Mouse (Mus musculus) retina, postnatal 7 days (tissue): ENCODE measurements around the gene Ahnak.
"Not testable (repeated sequence)": the region's sequence is repeated elsewhere in the genome, so short reads cannot be mapped to it uniquely, and the experiment has no call there.

ENCODE experiments used
- DNase-seq: peaks from one replicate; pipeline ENCODE4 v3.0.0-alpha.2; 2012; ENCODE audit warnings: low read depth, low spot score

Ahnak gene

GRCm38 (mm10) chr19:9040649-9041048 lies 51.6 kb downstream of the Ahnak start:
- no peak for DNase-seq

- DNase-seq = no peak
These were observed 52.0 kb downstream of the Ahnak start for GRCm38 (mm10) chr19:9041074-9041473.

- no peak for DNase-seq
These were observed 54.0 kb downstream of the Ahnak start for GRCm38 (mm10) chr19:9043123-9043522.

- DNase-seq = no peak
These were observed 55.2 kb downstream of the Ahnak start for GRCm38 (mm10) chr19:9044291-9044690.

- no peak for DNase-seq
These were observed 58.3 kb downstream of the Ahnak start for GRCm38 (mm10) chr19:9047207-9047945.

- no peak for DNase-seq
These were observed 58.9 kb downstream of the Ahnak start for GRCm38 (mm10) chr19:9047946-9048387.

GRCm38 (mm10) chr19:9048981-9049687 lies 60.0 kb downstream of the Ahnak start:
- DNase-seq = no peak

- DNase-seq = no peak
These were observed 61.5 kb downstream of the Ahnak start for GRCm38 (mm10) chr19:9050294-9051229.

- not testable (repeated sequence) for DNase-seq
These were observed 62.9 kb downstream of the Ahnak start for GRCm38 (mm10) chr19:9051985-9052384.

GRCm38 (mm10) chr19:9052803-9053431 lies 63.8 kb downstream of the Ahnak start:
- DNase-seq = no peak

- DNase-seq = no peak
These were observed 66.1 kb downstream of the Ahnak start for GRCm38 (mm10) chr19:9055153-9055552.

- DNase-seq = no peak
These were observed 66.7 kb downstream of the Ahnak start for GRCm38 (mm10) chr19:9055703-9056355.

GRCm38 (mm10) chr19:9057679-9058078 lies 68.6 kb downstream of the Ahnak start:
- DNase-seq = no peak

- no peak for DNase-seq
These were observed 69.3 kb downstream of the Ahnak start for GRCm38 (mm10) chr19:9058331-9058884.

- no peak for DNase-seq
These were observed 69.9 kb downstream of the Ahnak start for GRCm38 (mm10) chr19:9058944-9059343.

GRCm38 (mm10) chr19:9059391-9059790 lies 70.3 kb downstream of the Ahnak start:
- DNase-seq = no peak

GRCm38 (mm10) chr19:9060103-9060502 lies 71.0 kb downstream of the Ahnak start:
- no peak for DNase-seq

- DNase-seq = no peak
These were observed 72.3 kb downstream of the Ahnak start for GRCm38 (mm10) chr19:9061221-9061893.

GRCm38 (mm10) chr19:9062822-9063221 lies 73.7 kb downstream of the Ahnak start:
- no peak for DNase-seq

- no peak for DNase-seq
These were observed 74.7 kb downstream of the Ahnak start for GRCm38 (mm10) chr19:9063831-9064230.
